Mouse (Mus musculus): Measurements from ENCODE around the gene Clpx. TPM values are rescaled to one million over a fixed set of nuclear protein-coding genes. Genes with fewer than 3 reads are reported as not detected.
"Not testable (repeated sequence)": the region's sequence is repeated elsewhere in the genome, so short reads cannot be mapped to it uniquely, and the experiment has no call there.

Gene Clpx
- total RNA-seq, 2 experiments from 2014 or later: 56.9 to 75.9 TPM

GRCm38 (mm10) chr9:65283301-65283700 lies 10.8 kb upstream of the Clpx start:
- no peak for DNase-seq
- intact Hi-C loops (cut with DNase I; ENCODE audit: low total_unique reads): loop anchor here (2.0 to 10.0 kb wide), 2 partner anchors 54 to 148 kb away; no protein-coding TSS in a partner anchor

GRCm38 (mm10) chr9:65288252-65288651 lies 5.8 kb upstream of the Clpx start:
- intact Hi-C loops (cut with DNase I; ENCODE audit: low total_unique reads): loop anchor here (10.0 kb wide), 1 partner anchor 153 kb away; no protein-coding TSS in a partner anchor

GRCm38 (mm10) chr9:65289988-65290387 lies 4.1 kb upstream of the Clpx start:
- no peak for DNase-seq
- intact Hi-C loops (cut with DNase I; ENCODE audit: low total_unique reads): loop anchor here (10.0 kb wide), 2 partner anchors 155 to 245 kb away; no protein-coding TSS in a partner anchor

More at GRCm38 (mm10) chr9:65288252-65288651, 5.8 kb upstream of the Clpx start:
- not testable (repeated sequence) for DNase-seq

- intact Hi-C loops (cut with DNase I; ENCODE audit: low total_unique reads): loop anchor here (10.0 kb wide), 1 partner anchor 248 kb away; no protein-coding TSS in a partner anchor
- no peak for DNase-seq
Measured at GRCm38 (mm10) chr9:65292421-65292820, 1.6 kb upstream of the Clpx start.

- DNase-seq: no peak
- intact Hi-C loops (cut with DNase I; ENCODE audit: low total_unique reads): loop anchor here (10.0 kb wide), 1 partner anchor 248 kb away; no protein-coding TSS in a partner anchor
Measured at GRCm38 (mm10) chr9:65293119-65293518, 941 bp upstream of the Clpx start.

GRCm38 (mm10) chr9:65293580-65293972 lies 484 bp upstream of the Clpx start:
- DNase-seq: no peak
- intact Hi-C loops (cut with DNase I; ENCODE audit: low total_unique reads): loop anchor here (10.0 kb wide), 1 partner anchor 249 kb away; no protein-coding TSS in a partner anchor

- intact Hi-C loops (cut with DNase I; ENCODE audit: low total_unique reads): loop anchor here (10.0 kb wide), 1 partner anchor 250 kb away; no protein-coding TSS in a partner anchor
Measured at GRCm38 (mm10) chr9:65294716-65295378, 787 bp downstream of the Clpx start.

GRCm38 (mm10) chr9:65297056-65297455 lies 3.0 kb downstream of the Clpx start:
- intact Hi-C loops (cut with DNase I; ENCODE audit: low total_unique reads): loop anchor here (10.0 kb wide), 1 partner anchor 252 kb away; no protein-coding TSS in a partner anchor
- DNase-seq: no peak

More at GRCm38 (mm10) chr9:65294716-65295378, 787 bp downstream of the Clpx start:
- no peak for DNase-seq

GRCm38 (mm10) chr9:65298761-65299160 lies 4.7 kb downstream of the Clpx start:
- no peak for DNase-seq
- intact Hi-C loops (cut with DNase I; ENCODE audit: low total_unique reads): loop anchor here (10.0 kb wide), 1 partner anchor 254 kb away; no protein-coding TSS in a partner anchor

GRCm38 (mm10) chr9:65299650-65300049 lies 5.6 kb downstream of the Clpx start:
- intact Hi-C loops (cut with DNase I; ENCODE audit: low total_unique reads): loop anchor here (10.0 kb wide), 1 partner anchor 255 kb away; no protein-coding TSS in a partner anchor

GRCm38 (mm10) chr9:65302327-65302983 lies 8.4 kb downstream of the Clpx start:
- DNase-seq: no peak
- intact Hi-C loops (cut with DNase I; ENCODE audit: low total_unique reads): no loop called here

More at GRCm38 (mm10) chr9:65299650-65300049, 5.6 kb downstream of the Clpx start:
- DNase-seq: no peak

- intact Hi-C loops (cut with DNase I; ENCODE audit: low total_unique reads): no loop called here
- DNase-seq: no peak
Measured at GRCm38 (mm10) chr9:65303586-65303985, 9.5 kb downstream of the Clpx start.

- DNase-seq: no peak
- intact Hi-C loops (cut with DNase I; ENCODE audit: low total_unique reads): no loop called here
Measured at GRCm38 (mm10) chr9:65304300-65304699, 10.2 kb downstream of the Clpx start.

GRCm38 (mm10) chr9:65306672-65307071 lies 12.6 kb downstream of the Clpx start:
- no peak for DNase-seq
- intact Hi-C loops (cut with DNase I; ENCODE audit: low total_unique reads): no loop called here

- intact Hi-C loops (cut with DNase I; ENCODE audit: low total_unique reads): no loop called here
- DNase-seq: no peak
Measured at GRCm38 (mm10) chr9:65308011-65308410, 14.0 kb downstream of the Clpx start.

- no peak for DNase-seq
- intact Hi-C loops (cut with DNase I; ENCODE audit: low total_unique reads): no loop called here
Measured at GRCm38 (mm10) chr9:65312669-65313357, 18.8 kb downstream of the Clpx start.

GRCm38 (mm10) chr9:65313846-65314245 lies 19.8 kb downstream of the Clpx start:
- no peak for DNase-seq
- intact Hi-C loops (cut with DNase I; ENCODE audit: low total_unique reads): no loop called here

- DNase-seq: no peak
- intact Hi-C loops (cut with DNase I; ENCODE audit: low total_unique reads): no loop called here
Measured at GRCm38 (mm10) chr9:65322255-65322900, 28.3 kb downstream of the Clpx start.

GRCm38 (mm10) chr9:65325971-65326370 lies 31.9 kb downstream of the Clpx start:
- intact Hi-C loops (cut with DNase I; ENCODE audit: low total_unique reads): no loop called here
- DNase-seq: no peak
